Mouse (Mus musculus) MEL (cell line): ENCODE measurements around the gene Slc38a7. TPM values are rescaled to one million over a fixed set of nuclear protein-coding genes. Genes with fewer than 3 reads are reported as not detected.
A peak's percentile ranks its signal among the peaks of the same experiment; 100 is the strongest.

ENCODE experiments used
- DNase-seq: peaks from one replicate; pipeline ENCODE4 v3.0.0; 2011; ENCODE audit warnings: low read depth, low spot score
- H3K27ac ChIP-seq: 2 replicates; pipeline ENCODE4 v1.5.1; 2012; ENCODE audit warnings: low read depth, mild to moderate bottlenecking, control low read depth, low read length, moderate library complexity; ENCODE audit not compliant: control insufficient read depth
- H3K27me3 ChIP-seq, 2 experiments: fragments of 150-350 bp in 1 of 2; sonication (generic) in 1 of 2; 2 replicates each; pipeline ENCODE4 v1.6.1; 2012; ENCODE audit warnings: low read length in 2 of 2, mild to moderate bottlenecking in 2 of 2, improper control_type of control experiment in 1 of 2, moderate library complexity in 1 of 2; ENCODE audit not compliant: insufficient read depth in 2 of 2, control insufficient read depth in 1 of 2
- H3K36me3 ChIP-seq, 2 experiments: 2 replicates each; pipeline ENCODE4 v1.6.1; 2012 to 2014; ENCODE audit warnings: low read length in 2 of 2, improper control_type of control experiment in 1 of 2, inconsistent platforms in 1 of 2, mild to moderate bottlenecking in 1 of 2; ENCODE audit not compliant: insufficient read depth in 2 of 2, control insufficient read depth in 1 of 2
- H3K4me1 ChIP-seq, 2 experiments: fragments of 150-350 bp in 1 of 2; sonication (generic) in 1 of 2; 2 replicates each; pipeline ENCODE4 v1.6.1; 2012; ENCODE audit warnings: low read length in 2 of 2, improper control_type of control experiment in 1 of 2, mild to moderate bottlenecking in 1 of 2; ENCODE audit not compliant: insufficient read depth in 2 of 2, control insufficient read depth in 1 of 2
- H3K4me3 ChIP-seq, 2 experiments: fragments of 150-350 bp in 1 of 2; sonication (generic) in 1 of 2; 2 replicates each; pipeline ENCODE4 v1.5.1; 2012; ENCODE audit warnings: low read depth in 2 of 2, low read length in 2 of 2, mild to moderate bottlenecking in 2 of 2, moderate library complexity in 2 of 2, control low read depth in 1 of 2, improper control_type of control experiment in 1 of 2; ENCODE audit not compliant: control insufficient read depth in 1 of 2, insufficient read depth in 1 of 2
- H3K79me2 ChIP-seq: 2 replicates; pipeline ENCODE4 v1.6.1; 2012; ENCODE audit warnings: mild to moderate bottlenecking, low read length, moderate library complexity; ENCODE audit not compliant: control insufficient read depth, poor library complexity, insufficient read depth
- H3K9ac ChIP-seq: 2 replicates; pipeline ENCODE4 v1.6.1; 2012; ENCODE audit warnings: low read depth, mild to moderate bottlenecking, control low read depth, low read length, moderate library complexity; ENCODE audit not compliant: control insufficient read depth, poor library complexity, severe bottlenecking
- H3K9me3 ChIP-seq: fragments of 150-350 bp; sonication (generic); replicated peaks from 2 replicates; pipeline ENCODE4 v1.6.1; 2012; ENCODE audit warnings: mild to moderate bottlenecking, low read length, improper control_type of control experiment, moderate library complexity; ENCODE audit not compliant: insufficient read depth
- BHLHE40 ChIP-seq: IDR thresholded peaks from 2 replicates; pipeline ENCODE4 v1.6.1; 2012; ENCODE audit warnings: low read depth, mild to moderate bottlenecking, inconsistent platforms, low read length, improper control_type of control experiment, borderline replicate concordance
- CHD1 ChIP-seq: IDR thresholded peaks from 2 replicates; pipeline ENCODE4 v1.6.1; 2012; ENCODE audit warnings: low read depth, mild to moderate bottlenecking, inconsistent platforms, low read length, improper control_type of control experiment
- CHD2 ChIP-seq: IDR thresholded peaks from 2 replicates; pipeline ENCODE4 v1.6.1; 2011; ENCODE audit warnings: low read length, improper control_type of control experiment
- CTCF ChIP-seq, 3 experiments: IDR thresholded peaks in 2 of 3; conservative IDR thresholded peaks in 1 of 3; 2 replicates each; pipeline ENCODE4 v1.5.1; 2011 to 2012; ENCODE audit warnings: low read length in 3 of 3, low read depth in 2 of 3, mild to moderate bottlenecking in 2 of 3, improper control_type of control experiment in 1 of 3, inconsistent platforms in 1 of 3, mixed read lengths in 1 of 3, moderate library complexity in 1 of 3; ENCODE audit not compliant: control insufficient read depth in 1 of 3, insufficient read depth in 1 of 3, poor library complexity in 1 of 3, severe bottlenecking in 1 of 3
- E2F4 ChIP-seq: IDR thresholded peaks from 2 replicates; pipeline ENCODE4 v1.6.1; 2011; ENCODE audit warnings: low read depth, low read length, improper control_type of control experiment, borderline replicate concordance
- ELF1 ChIP-seq: IDR thresholded peaks from 2 replicates; pipeline ENCODE4 v1.6.1; 2014; ENCODE audit warnings: low read depth, mild to moderate bottlenecking, inconsistent platforms, low read length, improper control_type of control experiment, moderate library complexity
- EP300 ChIP-seq, 2 experiments: IDR thresholded peaks; 2 replicates each; pipeline ENCODE4 v1.6.1; 2011; ENCODE audit warnings: improper control_type of control experiment in 2 of 2, low read length in 2 of 2, low read depth in 1 of 2, mild to moderate bottlenecking in 1 of 2
- ETS1 ChIP-seq: IDR thresholded peaks from 2 replicates; pipeline ENCODE4 v1.6.1; 2012; ENCODE audit warnings: low read depth, mild to moderate bottlenecking, inconsistent platforms, low read length, improper control_type of control experiment, moderate library complexity
- GATA1 ChIP-seq: IDR thresholded peaks from 2 replicates; pipeline ENCODE4 v1.6.1; 2011; ENCODE audit warnings: low read depth, low read length, improper control_type of control experiment
- HCFC1 ChIP-seq: IDR thresholded peaks from 2 replicates; pipeline ENCODE4 v1.6.1; 2012; ENCODE audit warnings: low read depth, mild to moderate bottlenecking, inconsistent platforms, low read length, improper control_type of control experiment, moderate library complexity
- JUND ChIP-seq: IDR thresholded peaks from 2 replicates; pipeline ENCODE4 v1.6.1; 2011; ENCODE audit warnings: low read depth, mild to moderate bottlenecking, improper control_type of control experiment, low read length
- KAT2A ChIP-seq: conservative IDR thresholded peaks from 2 replicates; pipeline ENCODE4 v1.6.1; 2012; ENCODE audit warnings: low read depth, low read length, improper control_type of control experiment, inconsistent platforms
- MAFK ChIP-seq: IDR thresholded peaks from 2 replicates; pipeline ENCODE4 v1.6.1; 2011; ENCODE audit warnings: low read depth, mild to moderate bottlenecking, low read length, improper control_type of control experiment, borderline replicate concordance
- MAX ChIP-seq: IDR thresholded peaks from 2 replicates; pipeline ENCODE4 v1.6.1; 2011; ENCODE audit warnings: low read length, improper control_type of control experiment
- MAZ ChIP-seq: IDR thresholded peaks from 2 replicates; pipeline ENCODE4 v1.6.1; 2012; ENCODE audit warnings: low read depth, mild to moderate bottlenecking, inconsistent platforms, low read length, improper control_type of control experiment
- MEF2A ChIP-seq: IDR thresholded peaks from 2 replicates; pipeline ENCODE4 v1.6.1; 2014; ENCODE audit warnings: low read depth, mild to moderate bottlenecking, inconsistent platforms, low read length, improper control_type of control experiment; ENCODE audit not compliant: poor library complexity, insufficient replicate concordance, severe bottlenecking; ENCODE audit errors: extremely low read depth
- MXI1 ChIP-seq: IDR thresholded peaks from 2 replicates; pipeline ENCODE4 v1.6.1; 2011; ENCODE audit warnings: mild to moderate bottlenecking, low read depth, low read length, improper control_type of control experiment
- MYB ChIP-seq: IDR thresholded peaks from 2 replicates; pipeline ENCODE4 v1.6.1; 2011; ENCODE audit warnings: mild to moderate bottlenecking, low read depth, low read length, improper control_type of control experiment
- MYC ChIP-seq: IDR thresholded peaks from 2 replicates; pipeline ENCODE4 v1.6.1; 2011; ENCODE audit warnings: low read depth, mild to moderate bottlenecking, low read length, improper control_type of control experiment, moderate library complexity
- NRF1 ChIP-seq: IDR thresholded peaks from 2 replicates; pipeline ENCODE4 v1.6.1; 2014; ENCODE audit warnings: low read depth, mild to moderate bottlenecking, inconsistent platforms, low read length, improper control_type of control experiment, moderate library complexity; ENCODE audit not compliant: poor library complexity, insufficient read depth, severe bottlenecking
- POLR2A ChIP-seq, 2 experiments: IDR thresholded peaks; 2 replicates each; pipeline ENCODE4 v1.6.1; 2011 to 2012; ENCODE audit warnings: low read length in 2 of 2, mild to moderate bottlenecking in 2 of 2, control low read depth in 1 of 2, improper control_type of control experiment in 1 of 2, low read depth in 1 of 2, moderate library complexity in 1 of 2; ENCODE audit not compliant: control insufficient read depth in 1 of 2, insufficient read depth in 1 of 2, poor library complexity in 1 of 2
- POLR2AphosphoS2 ChIP-seq: IDR thresholded peaks from 2 replicates; pipeline ENCODE4 v1.6.1; 2011; ENCODE audit warnings: low read length, improper control_type of control experiment
- POLR2AphosphoS5 ChIP-seq: IDR thresholded peaks from 2 replicates; pipeline ENCODE4 v1.6.1; 2012; ENCODE audit warnings: low read depth, borderline replicate concordance, mild to moderate bottlenecking, inconsistent platforms, low read length, moderate library complexity, mixed read lengths
- RAD21 ChIP-seq: IDR thresholded peaks from 2 replicates; pipeline ENCODE4 v1.6.1; 2011; ENCODE audit warnings: mild to moderate bottlenecking, low read depth, low read length, improper control_type of control experiment
- RCOR1 ChIP-seq: IDR thresholded peaks from 2 replicates; pipeline ENCODE4 v1.6.1; 2012; ENCODE audit warnings: low read depth, mild to moderate bottlenecking, inconsistent platforms, low read length, improper control_type of control experiment
- SIN3A ChIP-seq: IDR thresholded peaks from 2 replicates; pipeline ENCODE4 v1.6.1; 2012; ENCODE audit warnings: low read length, improper control_type of control experiment, inconsistent platforms
- SMC3 ChIP-seq: IDR thresholded peaks from 2 replicates; pipeline ENCODE4 v1.6.1; 2011; ENCODE audit warnings: low read depth, low read length, improper control_type of control experiment
- TBP ChIP-seq: IDR thresholded peaks from 2 replicates; pipeline ENCODE4 v1.8.0; 2011; ENCODE audit warnings: low read depth, low read length, improper control_type of control experiment
- TCF12 ChIP-seq: IDR thresholded peaks from 2 replicates; pipeline ENCODE4 v1.6.1; 2014; ENCODE audit warnings: low read depth, mild to moderate bottlenecking, inconsistent platforms, low read length, improper control_type of control experiment, moderate library complexity
- UBTF ChIP-seq: IDR thresholded peaks from 2 replicates; pipeline ENCODE4 v1.6.1; 2012; ENCODE audit warnings: low read depth, mild to moderate bottlenecking, inconsistent platforms, low read length, improper control_type of control experiment, moderate library complexity, borderline replicate concordance; ENCODE audit not compliant: insufficient read depth
- USF1 ChIP-seq: IDR thresholded peaks from 2 replicates; pipeline ENCODE4 v1.6.1; 2014; ENCODE audit warnings: low read depth, mild to moderate bottlenecking, inconsistent platforms, low read length, improper control_type of control experiment, moderate library complexity
- USF2 ChIP-seq, 2 experiments: IDR thresholded peaks; 2 replicates each; pipeline ENCODE4 v1.6.1; 2011 to 2012; ENCODE audit warnings: improper control_type of control experiment in 2 of 2, low read length in 2 of 2, borderline replicate concordance in 1 of 2, inconsistent platforms in 1 of 2, low read depth in 1 of 2, mild to moderate bottlenecking in 1 of 2; ENCODE audit not compliant: insufficient read depth in 1 of 2
- ZC3H11A ChIP-seq: IDR thresholded peaks from 2 replicates; pipeline ENCODE4 v1.6.1; 2012; ENCODE audit warnings: low read depth, mild to moderate bottlenecking, inconsistent platforms, low read length, improper control_type of control experiment
- ZKSCAN1 ChIP-seq: IDR thresholded peaks from 2 replicates; pipeline ENCODE4 v1.6.1; 2012; ENCODE audit warnings: low read depth, mild to moderate bottlenecking, inconsistent platforms, low read length, improper control_type of control experiment, moderate library complexity
- ZNF384 ChIP-seq: IDR thresholded peaks from 2 replicates; pipeline ENCODE4 v1.6.1; 2012; ENCODE audit warnings: low read depth, mild to moderate bottlenecking, inconsistent platforms, low read length, improper control_type of control experiment
- polyA plus RNA-seq, 2 experiments: library from polyadenylated mRNA; stranded (reverse) in 1 of 2; unstranded in 1 of 2; fragments of >175 nt in 1 of 2; fragments of >200 nt in 1 of 2; gene quantifications; 2 replicates each; pipeline versions ENCODE4 v1.2.1 to v1.2.4; 2012; ENCODE audit warnings: low replicate concordance in 2 of 2, low read depth in 1 of 2; ENCODE audit not compliant: insufficient read length in 2 of 2, insufficient read depth in 1 of 2, missing spikeins in 1 of 2
- total RNA-seq: library from RNA; depleted of rRNA; stranded (reverse); fragments of 300-350 nt; gene quantifications from 2 replicates; pipeline ENCODE4 v1.2.3, GENCODE M21; 2012; rRNA removed

Gene Slc38a7
- total RNA-seq (2.5 and 3.4 TPM in 2 replicates), polyA plus RNA-seq (1 to 10 TPM in 1 of 2 experiments, not detected in 1; 6.5 TPM)

DNA sequence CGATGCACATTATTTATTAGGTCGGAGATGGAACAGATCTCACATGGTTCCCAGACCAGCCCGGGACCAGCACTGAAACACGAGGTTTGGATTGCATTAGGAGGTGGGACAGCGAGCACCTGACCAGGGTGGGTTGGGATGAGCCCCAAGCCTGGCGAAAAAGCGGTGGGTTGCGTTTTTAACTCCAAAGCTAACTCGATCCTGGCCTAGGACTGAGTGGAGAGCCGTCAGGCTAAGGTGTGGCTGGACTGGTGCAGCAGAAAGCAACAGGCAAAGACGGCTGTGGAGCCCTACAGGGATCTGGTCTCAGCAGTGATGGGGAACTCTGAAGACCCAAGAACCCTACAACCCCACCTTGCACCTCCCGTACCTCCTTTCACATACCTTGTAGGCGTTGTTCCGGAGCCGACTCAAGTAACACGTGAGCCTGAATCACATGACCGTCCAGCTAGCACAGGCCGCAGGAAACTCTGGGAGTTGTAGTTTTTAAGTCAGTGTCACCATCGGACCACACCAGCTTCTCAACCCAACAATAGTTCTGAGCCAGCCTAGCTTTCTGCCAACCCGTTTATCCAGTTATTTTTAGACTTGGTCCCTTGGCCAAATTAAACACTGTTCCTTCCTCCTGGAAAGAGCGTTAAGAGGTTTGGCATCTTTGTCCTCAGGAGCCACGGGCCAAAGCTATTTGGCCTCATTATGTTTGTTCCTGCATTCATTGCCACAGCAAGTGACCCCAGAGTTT lies at the start of gene Slc38a7:
Slc38a7 (minus strand) TSS at position 438 of the 742 bp plus-strand sequence.
- no peaks in the 10 kb centered on the region for H3K9me3 ChIP-seq
- H3K4me3 ChIP-seq = peak within 1 kb of the TSS; percentile 63 to 85
- H3K27me3 ChIP-seq = no peaks in the 10 kb centered on the region; a peak in 1 of 4 replicates
- peak; percentile 84 for DNase-seq
- H3K4me1 ChIP-seq = peaks cover 2 to 20% of the 10 kb centered on the region in 2 experiments; a peak in 3 of 4 replicates
- H3K36me3 ChIP-seq = peaks cover 0 to 7% of the 10 kb centered on the region in 2 experiments; a peak in 2 of 4 replicates
- H3K9ac ChIP-seq = peak within 1 kb of the TSS; percentile 71
- peak within 1 kb of the TSS; percentile 17 for H3K27ac ChIP-seq
- TF ChIP-seq ETS1 (no peak), JUND (no peak), USF1 (peak; percentile 98), E2F4 (no peak), POLR2A (IDR thresholded peaks at IDR 0.05; ENCODE audit: control insufficient read depth in 1 of 2, insufficient read depth in 1 of 2, low read depth in 1 of 2, low read length in 2 of 2, poor library complexity in 1 of 2) (peak in 1 of 2 experiments; percentile 48; a peak in 1 of 4 replicates), CHD1 (no peak), MYC (peak; percentile 62; the same call in 1 of the 2 replicates), GATA1 (no peak), BHLHE40 (peak; percentile 72; the same call in 1 of the 2 replicates), TCF12 (no peak), MAX (peak; percentile 85), EP300 (IDR thresholded peaks at IDR 0.05; ENCODE audit: low read depth in 1 of 2, low read length in 2 of 2) (no peak), SIN3A (peak; percentile 96), USF2 (IDR thresholded peaks at IDR 0.05; ENCODE audit: borderline replicate concordance in 1 of 2, insufficient read depth in 1 of 2, low read depth in 1 of 2, low read length in 2 of 2) (peak; percentile 90 to 98), KAT2A (no peak; the same call in 1 of the 2 replicates), RAD21 (no peak), MXI1 (peak; percentile 88), MAFK (no peak), UBTF (no peak), POLR2AphosphoS2 (no peak), SMC3 (no peak), MAZ (no peak), MYB (no peak), ZNF384 (no peak), NRF1 (no peak), ELF1 (peak; percentile 60), ZKSCAN1 (no peak), POLR2AphosphoS5 (no peak), RCOR1 (no peak), MEF2A (no peak), HCFC1 (peak; percentile 96), TBP (no peak), CTCF (IDR thresholded peaks at IDR 0.05 in 2 of 3, conservative IDR thresholded peaks at IDR 0.05 in 1 of 3; ENCODE audit: control insufficient read depth in 1 of 3, insufficient read depth in 1 of 3, low read depth in 2 of 3, low read length in 3 of 3, poor library complexity in 1 of 3, severe bottlenecking in 1 of 3) (no peak), ZC3H11A (no peak), CHD2 (no peak)
- peaks cover 3% of the 10 kb centered on the region; the same call in 1 of the 2 replicates for H3K79me2 ChIP-seq
